In genomic region chr10:6979789-6980188, GRCm38 (mm10) we compare ENCODE assay signal across 8 mouse cellular contexts.
A peak's percentile ranks its signal among the peaks of the same experiment; 100 is the strongest.
DNase-seq lines count a peak whose midpoint lies in the region; ATAC-seq lines count a peak whose summit lies in the region.

No protein-coding gene starts in this region.

- H3K4me2 ChIP-seq in kidney, embryonic 14.5 days (replicated peaks; ENCODE audit: low read depth, low read length), result peak overlapping the region; percentile 31
- H3K4me2 ChIP-seq in forebrain, embryonic 15.5 days (replicated peaks), result peak overlapping the region; percentile 40
- H3K4me2 ChIP-seq in midbrain, embryonic 15.5 days, result peak overlapping the region; percentile 53

- no peaks in the 10 kb centered on the region for H3K9me3 ChIP-seq in kidney, embryonic 14.5 days (ENCODE audit: control insufficient read depth, low read length)
- H3K9me3 ChIP-seq in forebrain, embryonic 15.5 days, result no peaks in the 10 kb centered on the region
- H3K9me3 ChIP-seq in midbrain, embryonic 15.5 days, result no peaks in the 10 kb centered on the region

- H3K27me3 ChIP-seq in kidney, embryonic 14.5 days (ENCODE audit: control insufficient read depth, insufficient read depth, low read length), result no peaks in the 10 kb centered on the region
- no peaks in the 10 kb centered on the region for H3K27me3 ChIP-seq in forebrain, embryonic 15.5 days
- H3K27me3 ChIP-seq in midbrain, embryonic 15.5 days (replicated peaks), result no peaks in the 10 kb centered on the region

- 53% methylated on average over 8 of the region's 8 CpGs for WGBS in kidney, embryonic 14.5 days
- 28% methylated on average over 8 of the region's 8 CpGs for WGBS in forebrain, embryonic 15.5 days
- 40% methylated on average over 8 of the region's 8 CpGs for WGBS in midbrain, embryonic 15.5 days

- H3K27ac ChIP-seq in kidney, embryonic 14.5 days (ENCODE audit: low read depth, low read length), result no peak overlapping the region
- H3K27ac ChIP-seq in forebrain, embryonic 15.5 days (replicated peaks), result peak overlapping the region; percentile 42; the same call in 1 of the 2 replicates
- H3K27ac ChIP-seq in midbrain, embryonic 15.5 days, result peak overlapping the region; percentile 53; the same call in 1 of the 2 replicates

- no peaks in the 10 kb centered on the region for H3K36me3 ChIP-seq in kidney, embryonic 14.5 days (ENCODE audit: control insufficient read depth, insufficient read depth, low read length)
- H3K36me3 ChIP-seq in forebrain, embryonic 15.5 days, result no peaks in the 10 kb centered on the region
- H3K36me3 ChIP-seq in midbrain, embryonic 15.5 days (replicated peaks), result no peaks in the 10 kb centered on the region

- H3K9ac ChIP-seq in kidney, embryonic 14.5 days (ENCODE audit: low read depth, low read length), result peak overlapping the region; percentile 28; the same call in 1 of the 2 replicates
- H3K9ac ChIP-seq in forebrain, embryonic 15.5 days (replicated peaks), result peak overlapping the region; percentile 14
- peak overlapping the region; percentile 37 for H3K9ac ChIP-seq in midbrain, embryonic 15.5 days

- no peak overlapping the region for H3K4me3 ChIP-seq in kidney, embryonic 14.5 days (ENCODE audit: low read length)
- peak overlapping the region; percentile 31 for H3K4me3 ChIP-seq in forebrain, embryonic 15.5 days
- H3K4me3 ChIP-seq in midbrain, embryonic 15.5 days, result peak overlapping the region; percentile 34

- DNase-seq in kidney, postnatal 10 days, result no peak
- peak; percentile 53 for DNase-seq in cerebellum, adult 9-11 months
- no peak for DNase-seq in right cerebral cortex, adult 18-20 months
- DNase-seq in embryo, embryonic 10 days (ENCODE audit: low spot score), result no peak
- DNase-seq in heart, adult 9 months (ENCODE audit: low spot score in 2 of 2), result no peak

- ATAC-seq in kidney, embryonic 14.5 days (ENCODE audit: low FRiP score, low TSS enrichment), result no peak
- ATAC-seq in forebrain, embryonic 15.5 days (replicated peaks), result peak; percentile 49
- ATAC-seq in midbrain, embryonic 15.5 days (replicated peaks), result peak; percentile 70

- 0 out of 2 replicates have a peak, but pooled peaks cover 4% of the 10 kb centered on the region for H3K4me1 ChIP-seq in kidney, embryonic 14.5 days (ENCODE audit: control insufficient read depth, insufficient read depth, low read length)
- peaks cover 8% of the 10 kb centered on the region; the same call in 1 of the 2 replicates for H3K4me1 ChIP-seq in forebrain, embryonic 15.5 days
- 0 out of 2 replicates have a peak, but pooled peaks cover 6% of the 10 kb centered on the region for H3K4me1 ChIP-seq in midbrain, embryonic 15.5 days
